Mouse (Mus musculus) MEL (cell line): ENCODE measurements around the gene Fam110a. TPM values are rescaled to one million over a fixed set of nuclear protein-coding genes. Genes with fewer than 3 reads are reported as not detected.

Source experiments
- DNase-seq: peaks from one replicate; pipeline ENCODE4 v3.0.0; 2011; ENCODE audit warnings: low read depth, low spot score
- H3K27ac ChIP-seq: 2 replicates; pipeline ENCODE4 v1.5.1; 2012; ENCODE audit warnings: low read depth, mild to moderate bottlenecking, control low read depth, low read length, moderate library complexity; ENCODE audit not compliant: control insufficient read depth
- H3K27me3 ChIP-seq, 2 experiments: fragments of 150-350 bp in 1 of 2; sonication (generic) in 1 of 2; 2 replicates each; pipeline ENCODE4 v1.6.1; 2012; ENCODE audit warnings: low read length in 2 of 2, mild to moderate bottlenecking in 2 of 2, improper control_type of control experiment in 1 of 2, moderate library complexity in 1 of 2; ENCODE audit not compliant: insufficient read depth in 2 of 2, control insufficient read depth in 1 of 2
- H3K36me3 ChIP-seq, 2 experiments: 2 replicates each; pipeline ENCODE4 v1.6.1; 2012 to 2014; ENCODE audit warnings: low read length in 2 of 2, improper control_type of control experiment in 1 of 2, inconsistent platforms in 1 of 2, mild to moderate bottlenecking in 1 of 2; ENCODE audit not compliant: insufficient read depth in 2 of 2, control insufficient read depth in 1 of 2
- H3K4me1 ChIP-seq, 2 experiments: fragments of 150-350 bp in 1 of 2; sonication (generic) in 1 of 2; 2 replicates each; pipeline ENCODE4 v1.6.1; 2012; ENCODE audit warnings: low read length in 2 of 2, improper control_type of control experiment in 1 of 2, mild to moderate bottlenecking in 1 of 2; ENCODE audit not compliant: insufficient read depth in 2 of 2, control insufficient read depth in 1 of 2
- H3K4me3 ChIP-seq, 2 experiments: fragments of 150-350 bp in 1 of 2; sonication (generic) in 1 of 2; 2 replicates each; pipeline ENCODE4 v1.5.1; 2012; ENCODE audit warnings: low read depth in 2 of 2, low read length in 2 of 2, mild to moderate bottlenecking in 2 of 2, moderate library complexity in 2 of 2, control low read depth in 1 of 2, improper control_type of control experiment in 1 of 2; ENCODE audit not compliant: control insufficient read depth in 1 of 2, insufficient read depth in 1 of 2
- H3K79me2 ChIP-seq: 2 replicates; pipeline ENCODE4 v1.6.1; 2012; ENCODE audit warnings: mild to moderate bottlenecking, low read length, moderate library complexity; ENCODE audit not compliant: control insufficient read depth, poor library complexity, insufficient read depth
- H3K9ac ChIP-seq: 2 replicates; pipeline ENCODE4 v1.6.1; 2012; ENCODE audit warnings: low read depth, mild to moderate bottlenecking, control low read depth, low read length, moderate library complexity; ENCODE audit not compliant: control insufficient read depth, poor library complexity, severe bottlenecking
- H3K9me3 ChIP-seq: fragments of 150-350 bp; sonication (generic); replicated peaks from 2 replicates; pipeline ENCODE4 v1.6.1; 2012; ENCODE audit warnings: mild to moderate bottlenecking, low read length, improper control_type of control experiment, moderate library complexity; ENCODE audit not compliant: insufficient read depth
- BHLHE40 ChIP-seq: IDR thresholded peaks from 2 replicates; pipeline ENCODE4 v1.6.1; 2012; ENCODE audit warnings: low read depth, mild to moderate bottlenecking, inconsistent platforms, low read length, improper control_type of control experiment, borderline replicate concordance
- CHD2 ChIP-seq: IDR thresholded peaks from 2 replicates; pipeline ENCODE4 v1.6.1; 2011; ENCODE audit warnings: low read length, improper control_type of control experiment
- CTCF ChIP-seq, 3 experiments: IDR thresholded peaks in 2 of 3; conservative IDR thresholded peaks in 1 of 3; 2 replicates each; pipeline ENCODE4 v1.5.1; 2011 to 2012; ENCODE audit warnings: low read length in 3 of 3, low read depth in 2 of 3, mild to moderate bottlenecking in 2 of 3, improper control_type of control experiment in 1 of 3, inconsistent platforms in 1 of 3, mixed read lengths in 1 of 3, moderate library complexity in 1 of 3; ENCODE audit not compliant: control insufficient read depth in 1 of 3, insufficient read depth in 1 of 3, poor library complexity in 1 of 3, severe bottlenecking in 1 of 3
- E2F4 ChIP-seq: IDR thresholded peaks from 2 replicates; pipeline ENCODE4 v1.6.1; 2011; ENCODE audit warnings: low read depth, low read length, improper control_type of control experiment, borderline replicate concordance
- ELF1 ChIP-seq: IDR thresholded peaks from 2 replicates; pipeline ENCODE4 v1.6.1; 2014; ENCODE audit warnings: low read depth, mild to moderate bottlenecking, inconsistent platforms, low read length, improper control_type of control experiment, moderate library complexity
- ETS1 ChIP-seq: IDR thresholded peaks from 2 replicates; pipeline ENCODE4 v1.6.1; 2012; ENCODE audit warnings: low read depth, mild to moderate bottlenecking, inconsistent platforms, low read length, improper control_type of control experiment, moderate library complexity
- GABPA ChIP-seq: IDR thresholded peaks from 2 replicates; pipeline ENCODE4 v1.6.1; 2012; ENCODE audit warnings: low read depth, mild to moderate bottlenecking, inconsistent platforms, low read length, improper control_type of control experiment, moderate library complexity
- GATA1 ChIP-seq: IDR thresholded peaks from 2 replicates; pipeline ENCODE4 v1.6.1; 2011; ENCODE audit warnings: low read depth, low read length, improper control_type of control experiment
- HCFC1 ChIP-seq: IDR thresholded peaks from 2 replicates; pipeline ENCODE4 v1.6.1; 2012; ENCODE audit warnings: low read depth, mild to moderate bottlenecking, inconsistent platforms, low read length, improper control_type of control experiment, moderate library complexity
- KAT2A ChIP-seq: conservative IDR thresholded peaks from 2 replicates; pipeline ENCODE4 v1.6.1; 2012; ENCODE audit warnings: low read depth, low read length, improper control_type of control experiment, inconsistent platforms
- MAFK ChIP-seq: IDR thresholded peaks from 2 replicates; pipeline ENCODE4 v1.6.1; 2011; ENCODE audit warnings: low read depth, mild to moderate bottlenecking, low read length, improper control_type of control experiment, borderline replicate concordance
- MAZ ChIP-seq: IDR thresholded peaks from 2 replicates; pipeline ENCODE4 v1.6.1; 2012; ENCODE audit warnings: low read depth, mild to moderate bottlenecking, inconsistent platforms, low read length, improper control_type of control experiment
- MXI1 ChIP-seq: IDR thresholded peaks from 2 replicates; pipeline ENCODE4 v1.6.1; 2011; ENCODE audit warnings: mild to moderate bottlenecking, low read depth, low read length, improper control_type of control experiment
- MYC ChIP-seq: IDR thresholded peaks from 2 replicates; pipeline ENCODE4 v1.6.1; 2011; ENCODE audit warnings: low read depth, mild to moderate bottlenecking, low read length, improper control_type of control experiment, moderate library complexity
- NELFE ChIP-seq: IDR thresholded peaks from 2 replicates; pipeline ENCODE4 v1.6.1; 2011; ENCODE audit warnings: low read depth, low read length, improper control_type of control experiment
- NRF1 ChIP-seq: IDR thresholded peaks from 2 replicates; pipeline ENCODE4 v1.6.1; 2014; ENCODE audit warnings: low read depth, mild to moderate bottlenecking, inconsistent platforms, low read length, improper control_type of control experiment, moderate library complexity; ENCODE audit not compliant: poor library complexity, insufficient read depth, severe bottlenecking
- POLR2AphosphoS5 ChIP-seq: IDR thresholded peaks from 2 replicates; pipeline ENCODE4 v1.6.1; 2012; ENCODE audit warnings: low read depth, borderline replicate concordance, mild to moderate bottlenecking, inconsistent platforms, low read length, moderate library complexity, mixed read lengths
- SIN3A ChIP-seq: IDR thresholded peaks from 2 replicates; pipeline ENCODE4 v1.6.1; 2012; ENCODE audit warnings: low read length, improper control_type of control experiment, inconsistent platforms
- SMC3 ChIP-seq: IDR thresholded peaks from 2 replicates; pipeline ENCODE4 v1.6.1; 2011; ENCODE audit warnings: low read depth, low read length, improper control_type of control experiment
- TAL1 ChIP-seq: IDR thresholded peaks from 2 replicates; pipeline ENCODE4 v1.6.1; 2012; ENCODE audit warnings: mild to moderate bottlenecking, inconsistent platforms, low read length, moderate library complexity, mixed read lengths
- TBP ChIP-seq: IDR thresholded peaks from 2 replicates; pipeline ENCODE4 v1.8.0; 2011; ENCODE audit warnings: low read depth, low read length, improper control_type of control experiment
- TCF12 ChIP-seq: IDR thresholded peaks from 2 replicates; pipeline ENCODE4 v1.6.1; 2014; ENCODE audit warnings: low read depth, mild to moderate bottlenecking, inconsistent platforms, low read length, improper control_type of control experiment, moderate library complexity
- UBTF ChIP-seq: IDR thresholded peaks from 2 replicates; pipeline ENCODE4 v1.6.1; 2012; ENCODE audit warnings: low read depth, mild to moderate bottlenecking, inconsistent platforms, low read length, improper control_type of control experiment, moderate library complexity, borderline replicate concordance; ENCODE audit not compliant: insufficient read depth
- USF1 ChIP-seq: IDR thresholded peaks from 2 replicates; pipeline ENCODE4 v1.6.1; 2014; ENCODE audit warnings: low read depth, mild to moderate bottlenecking, inconsistent platforms, low read length, improper control_type of control experiment, moderate library complexity
- USF2 ChIP-seq, 2 experiments: IDR thresholded peaks; 2 replicates each; pipeline ENCODE4 v1.6.1; 2011 to 2012; ENCODE audit warnings: improper control_type of control experiment in 2 of 2, low read length in 2 of 2, borderline replicate concordance in 1 of 2, inconsistent platforms in 1 of 2, low read depth in 1 of 2, mild to moderate bottlenecking in 1 of 2; ENCODE audit not compliant: insufficient read depth in 1 of 2
- ZC3H11A ChIP-seq: IDR thresholded peaks from 2 replicates; pipeline ENCODE4 v1.6.1; 2012; ENCODE audit warnings: low read depth, mild to moderate bottlenecking, inconsistent platforms, low read length, improper control_type of control experiment
- ZMIZ1 ChIP-seq: IDR thresholded peaks from 2 replicates; pipeline ENCODE4 v1.6.1; 2012; ENCODE audit warnings: low read depth, mild to moderate bottlenecking, inconsistent platforms, low read length, improper control_type of control experiment, moderate library complexity
- ZNF384 ChIP-seq: IDR thresholded peaks from 2 replicates; pipeline ENCODE4 v1.6.1; 2012; ENCODE audit warnings: low read depth, mild to moderate bottlenecking, inconsistent platforms, low read length, improper control_type of control experiment
- polyA plus RNA-seq, 2 experiments: library from polyadenylated mRNA; stranded (reverse) in 1 of 2; unstranded in 1 of 2; fragments of >175 nt in 1 of 2; fragments of >200 nt in 1 of 2; gene quantifications; 2 replicates each; pipeline versions ENCODE4 v1.2.1 to v1.2.4; 2012; ENCODE audit warnings: low replicate concordance in 2 of 2, low read depth in 1 of 2; ENCODE audit not compliant: insufficient read length in 2 of 2, insufficient read depth in 1 of 2, missing spikeins in 1 of 2
- total RNA-seq: library from RNA; depleted of rRNA; stranded (reverse); fragments of 300-350 nt; gene quantifications from 2 replicates; pipeline ENCODE4 v1.2.3, GENCODE M21; 2012

Gene Fam110a
- total and polyA plus RNA-seq, 3 experiments, result 5.7 to 10.8 TPM; not detected in 1

DNA sequence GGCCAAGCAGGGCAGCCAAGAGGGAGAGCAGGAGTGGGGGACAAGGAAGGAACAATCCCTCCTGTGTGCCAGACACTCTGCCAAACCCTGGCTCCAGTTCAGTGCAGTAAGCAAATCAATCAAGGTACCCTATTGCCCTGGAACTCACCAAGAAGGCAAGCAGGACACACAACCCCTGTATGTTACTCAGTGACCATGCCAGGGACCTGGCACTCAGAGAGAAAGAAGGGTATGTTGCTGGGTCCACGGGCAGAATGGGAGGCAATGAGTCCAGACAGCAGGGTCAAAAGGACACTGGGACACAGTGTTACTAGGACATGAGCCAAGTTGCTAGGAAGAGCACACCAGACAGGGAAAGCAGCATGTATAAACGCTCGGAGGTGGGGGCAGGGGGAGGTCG is 54.3 kb downstream of the Fam110a start:
- H3K4me3 ChIP-seq, result no peak overlapping the region
- H3K4me1 ChIP-seq, result no peaks in the 10 kb centered on the region
- no peaks in the 10 kb centered on the region for H3K79me2 ChIP-seq
- no peak for DNase-seq
- no peaks in the 10 kb centered on the region for H3K9me3 ChIP-seq
- H3K36me3 ChIP-seq, result no peaks in the 10 kb centered on the region
- no peak overlapping the region for H3K9ac ChIP-seq
- peaks cover 0 to 4% of the 10 kb centered on the region in 2 experiments; a peak in 1 of 4 replicates for H3K27me3 ChIP-seq
- TF ChIP-seq NELFE (no peak), MXI1 (no peak), CHD2 (no peak), CTCF (IDR thresholded peaks at IDR 0.05 in 2 of 3, conservative IDR thresholded peaks at IDR 0.05 in 1 of 3; ENCODE audit: control insufficient read depth in 1 of 3, insufficient read depth in 1 of 3, low read depth in 2 of 3, low read length in 3 of 3, poor library complexity in 1 of 3, severe bottlenecking in 1 of 3) (no peak), NRF1 (no peak), UBTF (no peak), ZNF384 (no peak), POLR2AphosphoS5 (no peak), TBP (no peak), MAFK (no peak), TAL1 (no peak), GABPA (no peak), ZMIZ1 (no peak), ZC3H11A (no peak), HCFC1 (no peak), SMC3 (no peak)
- H3K27ac ChIP-seq, result no peak overlapping the region

GRCm38 (mm10) chr2:151924276-151924675 is 55.7 kb downstream of the Fam110a start:
- Histone ChIP-seq H3K79me2 (no peaks in the 10 kb centered on the region), H3K9me3 (no peaks in the 10 kb centered on the region), H3K27me3 (peaks cover 0 to 4% of the 10 kb centered on the region in 2 experiments; a peak in 2 of 4 replicates), H3K4me3 (no peak overlapping the region), H3K9ac (no peak overlapping the region), H3K36me3 (no peaks in the 10 kb centered on the region), H3K4me1 (no peaks in the 10 kb centered on the region), H3K27ac (no peak overlapping the region)
- no peak for DNase-seq
- TF ChIP-seq ZC3H11A (no peak), CTCF (IDR thresholded peaks at IDR 0.05 in 2 of 3, conservative IDR thresholded peaks at IDR 0.05 in 1 of 3; ENCODE audit: control insufficient read depth in 1 of 3, insufficient read depth in 1 of 3, low read depth in 2 of 3, low read length in 3 of 3, poor library complexity in 1 of 3, severe bottlenecking in 1 of 3) (no peak), MAFK (no peak), GATA1 (no peak), ETS1 (no peak), ELF1 (no peak), HCFC1 (no peak), BHLHE40 (no peak), MAZ (no peak), E2F4 (no peak), MYC (no peak), KAT2A (no peak), NELFE (no peak), TCF12 (no peak), TBP (no peak), POLR2AphosphoS5 (no peak), SIN3A (no peak), USF1 (no peak), USF2 (IDR thresholded peaks at IDR 0.05; ENCODE audit: borderline replicate concordance in 1 of 2, insufficient read depth in 1 of 2, low read depth in 1 of 2, low read length in 2 of 2) (no peak)
